Mouse (Mus musculus) MEL (cell line): ENCODE results near the gene Slc25a20. TPM values are rescaled to one million over a fixed set of nuclear protein-coding genes. Genes with fewer than 3 reads are reported as not detected.

Source experiments
- DNase-seq: peaks from one replicate; pipeline ENCODE4 v3.0.0; 2011; ENCODE audit warnings: low read depth, low spot score
- H3K27ac ChIP-seq: 2 replicates; pipeline ENCODE4 v1.5.1; 2012; ENCODE audit warnings: low read depth, mild to moderate bottlenecking, control low read depth, low read length, moderate library complexity; ENCODE audit not compliant: control insufficient read depth
- H3K27me3 ChIP-seq, 2 experiments: fragments of 150-350 bp in 1 of 2; sonication (generic) in 1 of 2; 2 replicates each; pipeline ENCODE4 v1.6.1; 2012; ENCODE audit warnings: low read length in 2 of 2, mild to moderate bottlenecking in 2 of 2, improper control_type of control experiment in 1 of 2, moderate library complexity in 1 of 2; ENCODE audit not compliant: insufficient read depth in 2 of 2, control insufficient read depth in 1 of 2
- H3K36me3 ChIP-seq, 2 experiments: 2 replicates each; pipeline ENCODE4 v1.6.1; 2012 to 2014; ENCODE audit warnings: low read length in 2 of 2, improper control_type of control experiment in 1 of 2, inconsistent platforms in 1 of 2, mild to moderate bottlenecking in 1 of 2; ENCODE audit not compliant: insufficient read depth in 2 of 2, control insufficient read depth in 1 of 2
- H3K4me1 ChIP-seq, 2 experiments: fragments of 150-350 bp in 1 of 2; sonication (generic) in 1 of 2; 2 replicates each; pipeline ENCODE4 v1.6.1; 2012; ENCODE audit warnings: low read length in 2 of 2, improper control_type of control experiment in 1 of 2, mild to moderate bottlenecking in 1 of 2; ENCODE audit not compliant: insufficient read depth in 2 of 2, control insufficient read depth in 1 of 2
- H3K4me3 ChIP-seq, 2 experiments: fragments of 150-350 bp in 1 of 2; sonication (generic) in 1 of 2; 2 replicates each; pipeline ENCODE4 v1.5.1; 2012; ENCODE audit warnings: low read depth in 2 of 2, low read length in 2 of 2, mild to moderate bottlenecking in 2 of 2, moderate library complexity in 2 of 2, control low read depth in 1 of 2, improper control_type of control experiment in 1 of 2; ENCODE audit not compliant: control insufficient read depth in 1 of 2, insufficient read depth in 1 of 2
- H3K79me2 ChIP-seq: 2 replicates; pipeline ENCODE4 v1.6.1; 2012; ENCODE audit warnings: mild to moderate bottlenecking, low read length, moderate library complexity; ENCODE audit not compliant: control insufficient read depth, poor library complexity, insufficient read depth
- H3K9ac ChIP-seq: 2 replicates; pipeline ENCODE4 v1.6.1; 2012; ENCODE audit warnings: low read depth, mild to moderate bottlenecking, control low read depth, low read length, moderate library complexity; ENCODE audit not compliant: control insufficient read depth, poor library complexity, severe bottlenecking
- H3K9me3 ChIP-seq: fragments of 150-350 bp; sonication (generic); replicated peaks from 2 replicates; pipeline ENCODE4 v1.6.1; 2012; ENCODE audit warnings: mild to moderate bottlenecking, low read length, improper control_type of control experiment, moderate library complexity; ENCODE audit not compliant: insufficient read depth
- BHLHE40 ChIP-seq: IDR thresholded peaks from 2 replicates; pipeline ENCODE4 v1.6.1; 2012; ENCODE audit warnings: low read depth, mild to moderate bottlenecking, inconsistent platforms, low read length, improper control_type of control experiment, borderline replicate concordance
- CTCF ChIP-seq, 3 experiments: IDR thresholded peaks in 2 of 3; conservative IDR thresholded peaks in 1 of 3; 2 replicates each; pipeline ENCODE4 v1.5.1; 2011 to 2012; ENCODE audit warnings: low read length in 3 of 3, low read depth in 2 of 3, mild to moderate bottlenecking in 2 of 3, improper control_type of control experiment in 1 of 3, inconsistent platforms in 1 of 3, mixed read lengths in 1 of 3, moderate library complexity in 1 of 3; ENCODE audit not compliant: control insufficient read depth in 1 of 3, insufficient read depth in 1 of 3, poor library complexity in 1 of 3, severe bottlenecking in 1 of 3
- ELF1 ChIP-seq: IDR thresholded peaks from 2 replicates; pipeline ENCODE4 v1.6.1; 2014; ENCODE audit warnings: low read depth, mild to moderate bottlenecking, inconsistent platforms, low read length, improper control_type of control experiment, moderate library complexity
- GABPA ChIP-seq: IDR thresholded peaks from 2 replicates; pipeline ENCODE4 v1.6.1; 2012; ENCODE audit warnings: low read depth, mild to moderate bottlenecking, inconsistent platforms, low read length, improper control_type of control experiment, moderate library complexity
- KAT2A ChIP-seq: conservative IDR thresholded peaks from 2 replicates; pipeline ENCODE4 v1.6.1; 2012; ENCODE audit warnings: low read depth, low read length, improper control_type of control experiment, inconsistent platforms
- MAFK ChIP-seq: IDR thresholded peaks from 2 replicates; pipeline ENCODE4 v1.6.1; 2011; ENCODE audit warnings: low read depth, mild to moderate bottlenecking, low read length, improper control_type of control experiment, borderline replicate concordance
- MAX ChIP-seq: IDR thresholded peaks from 2 replicates; pipeline ENCODE4 v1.6.1; 2011; ENCODE audit warnings: low read length, improper control_type of control experiment
- MEF2A ChIP-seq: IDR thresholded peaks from 2 replicates; pipeline ENCODE4 v1.6.1; 2014; ENCODE audit warnings: low read depth, mild to moderate bottlenecking, inconsistent platforms, low read length, improper control_type of control experiment; ENCODE audit not compliant: poor library complexity, insufficient replicate concordance, severe bottlenecking; ENCODE audit errors: extremely low read depth
- MYC ChIP-seq: IDR thresholded peaks from 2 replicates; pipeline ENCODE4 v1.6.1; 2011; ENCODE audit warnings: low read depth, mild to moderate bottlenecking, low read length, improper control_type of control experiment, moderate library complexity
- NELFE ChIP-seq: IDR thresholded peaks from 2 replicates; pipeline ENCODE4 v1.6.1; 2011; ENCODE audit warnings: low read depth, low read length, improper control_type of control experiment
- POLR2A ChIP-seq, 2 experiments: IDR thresholded peaks; 2 replicates each; pipeline ENCODE4 v1.6.1; 2011 to 2012; ENCODE audit warnings: low read length in 2 of 2, mild to moderate bottlenecking in 2 of 2, control low read depth in 1 of 2, improper control_type of control experiment in 1 of 2, low read depth in 1 of 2, moderate library complexity in 1 of 2; ENCODE audit not compliant: control insufficient read depth in 1 of 2, insufficient read depth in 1 of 2, poor library complexity in 1 of 2
- RAD21 ChIP-seq: IDR thresholded peaks from 2 replicates; pipeline ENCODE4 v1.6.1; 2011; ENCODE audit warnings: mild to moderate bottlenecking, low read depth, low read length, improper control_type of control experiment
- RCOR1 ChIP-seq: IDR thresholded peaks from 2 replicates; pipeline ENCODE4 v1.6.1; 2012; ENCODE audit warnings: low read depth, mild to moderate bottlenecking, inconsistent platforms, low read length, improper control_type of control experiment
- SIN3A ChIP-seq: IDR thresholded peaks from 2 replicates; pipeline ENCODE4 v1.6.1; 2012; ENCODE audit warnings: low read length, improper control_type of control experiment, inconsistent platforms
- TAL1 ChIP-seq: IDR thresholded peaks from 2 replicates; pipeline ENCODE4 v1.6.1; 2012; ENCODE audit warnings: mild to moderate bottlenecking, inconsistent platforms, low read length, moderate library complexity, mixed read lengths
- TBP ChIP-seq: IDR thresholded peaks from 2 replicates; pipeline ENCODE4 v1.8.0; 2011; ENCODE audit warnings: low read depth, low read length, improper control_type of control experiment
- TCF12 ChIP-seq: IDR thresholded peaks from 2 replicates; pipeline ENCODE4 v1.6.1; 2014; ENCODE audit warnings: low read depth, mild to moderate bottlenecking, inconsistent platforms, low read length, improper control_type of control experiment, moderate library complexity
- UBTF ChIP-seq: IDR thresholded peaks from 2 replicates; pipeline ENCODE4 v1.6.1; 2012; ENCODE audit warnings: low read depth, mild to moderate bottlenecking, inconsistent platforms, low read length, improper control_type of control experiment, moderate library complexity, borderline replicate concordance; ENCODE audit not compliant: insufficient read depth
- USF1 ChIP-seq: IDR thresholded peaks from 2 replicates; pipeline ENCODE4 v1.6.1; 2014; ENCODE audit warnings: low read depth, mild to moderate bottlenecking, inconsistent platforms, low read length, improper control_type of control experiment, moderate library complexity
- USF2 ChIP-seq, 2 experiments: IDR thresholded peaks; 2 replicates each; pipeline ENCODE4 v1.6.1; 2011 to 2012; ENCODE audit warnings: improper control_type of control experiment in 2 of 2, low read length in 2 of 2, borderline replicate concordance in 1 of 2, inconsistent platforms in 1 of 2, low read depth in 1 of 2, mild to moderate bottlenecking in 1 of 2; ENCODE audit not compliant: insufficient read depth in 1 of 2
- ZC3H11A ChIP-seq: IDR thresholded peaks from 2 replicates; pipeline ENCODE4 v1.6.1; 2012; ENCODE audit warnings: low read depth, mild to moderate bottlenecking, inconsistent platforms, low read length, improper control_type of control experiment
- ZMIZ1 ChIP-seq: IDR thresholded peaks from 2 replicates; pipeline ENCODE4 v1.6.1; 2012; ENCODE audit warnings: low read depth, mild to moderate bottlenecking, inconsistent platforms, low read length, improper control_type of control experiment, moderate library complexity
- polyA plus RNA-seq, 2 experiments: library from polyadenylated mRNA; stranded (reverse) in 1 of 2; unstranded in 1 of 2; fragments of >175 nt in 1 of 2; fragments of >200 nt in 1 of 2; gene quantifications; 2 replicates each; pipeline versions ENCODE4 v1.2.1 to v1.2.4; 2012; ENCODE audit warnings: low replicate concordance in 2 of 2, low read depth in 1 of 2; ENCODE audit not compliant: insufficient read length in 2 of 2, insufficient read depth in 1 of 2, missing spikeins in 1 of 2
- total RNA-seq: library from RNA; depleted of rRNA; stranded (reverse); fragments of 300-350 nt; gene quantifications from 2 replicates; pipeline ENCODE4 v1.2.3, GENCODE M21; 2012

The Slc25a20 gene
- total and polyA plus RNA-seq, 3 experiments, result 19.3 to 24.1 TPM; not detected in 1

GRCm38 (mm10) chr9:108686475-108686887 lies 24.6 kb downstream of the Slc25a20 start:
- peaks cover 0 to 4% of the 10 kb centered on the region in 2 experiments; a peak in 1 of 4 replicates for H3K4me1 ChIP-seq
- no peaks in the 10 kb centered on the region for H3K27me3 ChIP-seq
- no peak overlapping the region for H3K4me3 ChIP-seq
- H3K9me3 ChIP-seq, result no peaks in the 10 kb centered on the region
- no peaks in the 10 kb centered on the region for H3K79me2 ChIP-seq
- no peak overlapping the region for H3K27ac ChIP-seq
- H3K36me3 ChIP-seq, result peaks cover 0 to 2% of the 10 kb centered on the region in 2 experiments; a peak in 2 of 4 replicates
- DNase-seq, result no peak
- H3K9ac ChIP-seq, result no peak overlapping the region
- TF ChIP-seq ZC3H11A (no peak), RAD21 (no peak)

GRCm38 (mm10) chr9:108687181-108687580 lies 25.3 kb downstream of the Slc25a20 start:
- Histone ChIP-seq H3K4me1 (peaks cover 0 to 7% of the 10 kb centered on the region in 2 experiments; a peak in 2 of 4 replicates), H3K9me3 (no peaks in the 10 kb centered on the region), H3K9ac (no peak overlapping the region)
- TF ChIP-seq POLR2A (IDR thresholded peaks at IDR 0.05; ENCODE audit: control insufficient read depth in 1 of 2, insufficient read depth in 1 of 2, low read depth in 1 of 2, low read length in 2 of 2, poor library complexity in 1 of 2), result no peak
- no peak for TF ChIP-seq UBTF
- TF ChIP-seq BHLHE40, result no peak
- no peak for TF ChIP-seq MAX
- TF ChIP-seq SIN3A, result no peak
- TF ChIP-seq, all 39 proteins: peak for 0
- Histone ChIP-seq H3K79me2 (peaks cover 2% of the 10 kb centered on the region; the same call in 1 of the 2 replicates), H3K36me3 (peaks cover 0 to 2% of the 10 kb centered on the region in 2 experiments; a peak in 2 of 4 replicates), H3K4me3 (no peak overlapping the region), H3K27me3 (no peaks in the 10 kb centered on the region), H3K27ac (no peak overlapping the region)
- no peak for DNase-seq

- Histone ChIP-seq H3K4me1 (peaks cover 0 to 7% of the 10 kb centered on the region in 2 experiments; a peak in 2 of 4 replicates), H3K27me3 (no peaks in the 10 kb centered on the region), H3K27ac (no peak overlapping the region), H3K9ac (no peak overlapping the region), H3K9me3 (no peaks in the 10 kb centered on the region), H3K4me3 (no peak overlapping the region; a peak in 1 of 4 replicates), H3K79me2 (peaks cover 7% of the 10 kb centered on the region), H3K36me3 (no peaks in the 10 kb centered on the region; a peak in 2 of 4 replicates)
- TF ChIP-seq ZMIZ1 (no peak), TBP (no peak), RCOR1 (no peak), MAX (no peak), USF2 (IDR thresholded peaks at IDR 0.05; ENCODE audit: borderline replicate concordance in 1 of 2, insufficient read depth in 1 of 2, low read depth in 1 of 2, low read length in 2 of 2) (no peak), GABPA (no peak), NELFE (no peak), RAD21 (no peak), MAFK (no peak), USF1 (no peak), TCF12 (no peak), TAL1 (no peak), CTCF (IDR thresholded peaks at IDR 0.05 in 2 of 3, conservative IDR thresholded peaks at IDR 0.05 in 1 of 3; ENCODE audit: control insufficient read depth in 1 of 3, insufficient read depth in 1 of 3, low read depth in 2 of 3, low read length in 3 of 3, poor library complexity in 1 of 3, severe bottlenecking in 1 of 3) (no peak), ELF1 (no peak), MYC (no peak), MEF2A (no peak), KAT2A (no peak)
- no peak for DNase-seq
Measured at GRCm38 (mm10) chr9:108687686-108688085, 25.8 kb downstream of the Slc25a20 start.
